Mouse (Mus musculus): ENCODE data around the gene Elovl6. TPM values are rescaled to one million over a fixed set of nuclear protein-coding genes. Genes with fewer than 3 reads are reported as not detected.

Elovl6 gene
- polyA plus RNA-seq (2021; fragmentation: Nextera tagmentation): 7.4 and 7.6 TPM in 2 replicates
- long read RNA-seq, experiment 1, full-length matches to known transcripts: 11 of 24 reads
- long read RNA-seq, experiment 1, partial matches to known transcripts: 0 of 24 reads
- long read RNA-seq, experiment 1, other reads (novel, unspliced or antisense): 13 of 24 reads
- long read RNA-seq, experiment 2, full-length matches to known transcripts: 102 of 154 reads
- long read RNA-seq, experiment 2, partial matches to known transcripts: 28 of 154 reads
- long read RNA-seq, experiment 2, other reads (novel, unspliced or antisense): 24 of 154 reads

GRCm38 (mm10) chr3:129532180-129532864 lies at the start of gene Elovl6:
TSS of gene Elovl6 (plus strand) at chr3:129532355.

Small RNA genes lying within 50 kb of the gene (microRNA-seq; reads per million reads assigned to microRNA genes)
- gene Gm24515: not detected

Other genes with a start within 250 kb of the Elovl6 start
- 0.59 and 0.75 TPM in 2 replicates for gene Enpep, start 199.6 kb upstream of the Elovl6 start, polyA plus RNA-seq (2021; fragmentation: Nextera tagmentation)
- gene Egf, start 223.0 kb downstream of the Elovl6 start, polyA plus RNA-seq (2021; fragmentation: Nextera tagmentation): 0.29 and 0.62 TPM in 2 replicates

Measured in layer of hippocampus, adult 6 months (tissue).